Mouse (Mus musculus): Measurements from ENCODE around the gene Luc7l3. TPM values are rescaled to one million over a fixed set of nuclear protein-coding genes. Genes with fewer than 3 reads are reported as not detected.

The Luc7l3 gene
- total and polyA plus RNA-seq, 3 experiments: 47.3 to 90.5 (median 54.7) TPM

GRCm38 (mm10) chr11:94334386-94334968 is 12.7 kb upstream of the Luc7l3 start:
- peak; percentile 50 for DNase-seq (ENCODE audit: low read depth, low spot score)
- H3K4me1 ChIP-seq (ENCODE audit: control insufficient read depth in 1 of 2, insufficient read depth in 2 of 2, low read length in 2 of 2): peaks cover 4 to 11% of the 10 kb centered on the region in 2 experiments; a peak in 3 of 4 replicates
- peaks cover 4 to 14% of the 10 kb centered on the region in 2 experiments for H3K36me3 ChIP-seq (ENCODE audit: control insufficient read depth in 1 of 2, insufficient read depth in 2 of 2, low read length in 2 of 2)
- no peaks in the 10 kb centered on the region for H3K27me3 ChIP-seq (ENCODE audit: control insufficient read depth in 1 of 2, insufficient read depth in 2 of 2, low read length in 2 of 2)
- H3K9me3 ChIP-seq (replicated peaks; ENCODE audit: insufficient read depth, low read length): no peaks in the 10 kb centered on the region
- no peak overlapping the region for H3K4me3 ChIP-seq (ENCODE audit: control insufficient read depth in 1 of 2, insufficient read depth in 1 of 2, low read depth in 2 of 2, low read length in 2 of 2)
- H3K27ac ChIP-seq (ENCODE audit: control insufficient read depth, low read depth, low read length): no peak overlapping the region
- H3K9ac ChIP-seq (ENCODE audit: control insufficient read depth, low read depth, low read length, poor library complexity, severe bottlenecking): no peak overlapping the region
- no peak for TF ChIP-seq UBTF (IDR thresholded peaks at IDR 0.05; ENCODE audit: borderline replicate concordance, insufficient read depth, low read depth, low read length)
- TF ChIP-seq TCF12 (IDR thresholded peaks at IDR 0.05; ENCODE audit: low read depth, low read length): peak; percentile 57
- TF ChIP-seq RCOR1 (IDR thresholded peaks at IDR 0.05; ENCODE audit: low read depth, low read length): 0 out of 2 replicates have a peak, but pooled peaks have one; percentile 36
- no peak for TF ChIP-seq MYB (IDR thresholded peaks at IDR 0.05; ENCODE audit: low read depth, low read length)
- TF ChIP-seq ZMIZ1 (IDR thresholded peaks at IDR 0.05; ENCODE audit: low read depth, low read length): 0 out of 2 replicates have a peak, but pooled peaks have one; percentile 26
- 0 out of 2 replicates have a peak, but pooled peaks have one; percentile 25 for TF ChIP-seq ETS1 (IDR thresholded peaks at IDR 0.05; ENCODE audit: low read depth, low read length)
- peak; percentile 44; the same call in 1 of the 2 replicates for TF ChIP-seq TAL1 (IDR thresholded peaks at IDR 0.05; ENCODE audit: low read length)
- peak; percentile 60 for TF ChIP-seq GATA1 (IDR thresholded peaks at IDR 0.05; ENCODE audit: low read depth, low read length)
- peak; percentile 52; the same call in 1 of the 2 replicates for TF ChIP-seq MXI1 (IDR thresholded peaks at IDR 0.05; ENCODE audit: low read depth, low read length)
- TF ChIP-seq BHLHE40 (IDR thresholded peaks at IDR 0.05; ENCODE audit: borderline replicate concordance, low read depth, low read length): no peak
- TF ChIP-seq EP300 (IDR thresholded peaks at IDR 0.05; ENCODE audit: low read depth in 1 of 2, low read length in 2 of 2): peak; percentile 64 to 74; a peak in 3 of 4 replicates
- TF ChIP-seq SIN3A (IDR thresholded peaks at IDR 0.05; ENCODE audit: low read length): no peak
- peaks cover 4% of the 10 kb centered on the region for H3K79me2 ChIP-seq (ENCODE audit: control insufficient read depth, insufficient read depth, low read length, poor library complexity)

DNA sequence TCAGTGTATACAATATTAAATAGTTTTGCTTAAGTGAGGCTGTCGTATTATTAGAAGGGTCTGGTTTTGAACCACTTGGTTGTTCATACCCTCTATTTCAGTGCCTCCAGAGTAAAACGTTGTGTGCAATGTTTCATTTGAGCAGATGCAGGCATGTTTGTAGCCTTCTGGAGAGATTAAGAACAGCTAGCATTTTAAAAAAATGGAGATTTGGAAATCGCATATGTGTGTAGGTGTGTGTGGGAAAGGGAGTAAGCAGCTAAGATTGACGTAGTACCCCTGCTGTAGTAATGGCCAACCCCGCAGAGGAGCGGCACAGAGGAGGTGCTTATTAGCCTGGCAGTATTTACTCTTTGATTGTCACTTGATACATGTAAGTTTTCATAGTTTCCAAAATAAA is 10.9 kb upstream of the Luc7l3 start:
- Histone ChIP-seq H3K79me2 (ENCODE audit: control insufficient read depth, insufficient read depth, low read length, poor library complexity) (peaks cover 10% of the 10 kb centered on the region), H3K9ac (ENCODE audit: control insufficient read depth, low read depth, low read length, poor library complexity, severe bottlenecking) (no peak overlapping the region), H3K36me3 (ENCODE audit: control insufficient read depth in 1 of 2, insufficient read depth in 2 of 2, low read length in 2 of 2) (peaks cover 2 to 21% of the 10 kb centered on the region in 2 experiments), H3K27ac (ENCODE audit: control insufficient read depth, low read depth, low read length) (no peak overlapping the region), H3K4me1 (ENCODE audit: control insufficient read depth in 1 of 2, insufficient read depth in 2 of 2, low read length in 2 of 2) (peaks cover 4 to 17% of the 10 kb centered on the region in 2 experiments; a peak in 3 of 4 replicates), H3K9me3 (replicated peaks; ENCODE audit: insufficient read depth, low read length) (no peaks in the 10 kb centered on the region), H3K27me3 (ENCODE audit: control insufficient read depth in 1 of 2, insufficient read depth in 2 of 2, low read length in 2 of 2) (no peaks in the 10 kb centered on the region), H3K4me3 (ENCODE audit: control insufficient read depth in 1 of 2, insufficient read depth in 1 of 2, low read depth in 2 of 2, low read length in 2 of 2) (no peak overlapping the region)
- no peak for DNase-seq (ENCODE audit: low read depth, low spot score)
- no peak for TF ChIP-seq HCFC1 (IDR thresholded peaks at IDR 0.05; ENCODE audit: low read depth, low read length)
- TF ChIP-seq BHLHE40 (IDR thresholded peaks at IDR 0.05; ENCODE audit: borderline replicate concordance, low read depth, low read length): no peak
- TF ChIP-seq E2F4 (IDR thresholded peaks at IDR 0.05; ENCODE audit: borderline replicate concordance, low read depth, low read length): no peak
- TF ChIP-seq ETS1 (IDR thresholded peaks at IDR 0.05; ENCODE audit: low read depth, low read length): no peak
- TF ChIP-seq POLR2AphosphoS2 (IDR thresholded peaks at IDR 0.05; ENCODE audit: low read length): no peak
- TF ChIP-seq POLR2AphosphoS5 (IDR thresholded peaks at IDR 0.05; ENCODE audit: borderline replicate concordance, low read depth, low read length): no peak

Measured in MEL (cell line).